In the genomic region with DNA sequence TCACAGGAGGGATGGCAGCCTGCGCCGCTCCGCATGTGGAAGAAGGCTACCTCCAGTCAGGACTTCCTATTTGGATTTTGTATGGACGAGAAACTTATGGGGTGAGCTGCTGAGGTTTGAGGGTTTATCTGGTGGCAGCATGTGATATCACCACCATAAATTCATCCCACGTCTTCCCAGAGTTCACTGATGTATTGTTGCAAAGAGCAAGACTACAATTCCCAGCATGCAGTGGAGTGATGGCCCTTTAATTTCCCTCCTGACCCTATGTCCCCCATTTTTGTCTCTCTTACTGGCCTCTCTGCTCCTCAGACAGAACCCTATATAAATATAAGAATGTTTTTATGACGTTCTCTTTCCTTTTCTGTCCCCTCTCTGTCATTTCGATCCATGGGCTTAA, we compare ENCODE assay signal across 13 mouse cellular contexts. TPM values are rescaled to one million over a fixed set of nuclear protein-coding genes. Genes with fewer than 3 reads are reported as not detected.
"Had no signal": no experiment of that assay in that cellular context is flagged by ENCODE, and none has a peak within 500 bp of the region (broad histone marks: within the 10 kb centered on the region; RNA-seq: fewer than 3 reads in every experiment).

No protein-coding gene starts in this region.

- H3K4me3 ChIP-seq: midbrain, embryonic 13.5 days; midbrain, embryonic 15.5 days; neural tube, embryonic 12.5 days had no signal

- H3K9ac ChIP-seq: midbrain, embryonic 13.5 days; midbrain, embryonic 15.5 days; neural tube, embryonic 12.5 days had no signal

- H3K9me3 ChIP-seq: midbrain, embryonic 13.5 days; midbrain, embryonic 15.5 days; neural tube, embryonic 12.5 days had no signal

- H3K27ac ChIP-seq: midbrain, embryonic 13.5 days; midbrain, embryonic 15.5 days; neural tube, embryonic 12.5 days had no signal

- DNase-seq: lung, adult 18-20 months; lung, embryonic 14.5 days; lung, postnatal 10 days; right cerebral cortex, postnatal 14 days; thymus, adult 18-20 months; thymus, postnatal 25 days; thymus, postnatal 4 days had no signal

- H3K36me3 ChIP-seq: midbrain, embryonic 13.5 days; midbrain, embryonic 15.5 days; neural tube, embryonic 12.5 days had no signal

RNA-seq across cellular contexts. Expression of gene Grin2d, which starts 15.4 kb away (rescaled TPM):
- total RNA-seq: monocyte, adult 5-6 weeks; neutrophil, adult 5-6 weeks had no signal

RNA-seq across cellular contexts. Expression of gene Syngr4, which starts 33.7 kb away (rescaled TPM):
- total RNA-seq: midbrain, postnatal 0 days; monocyte, adult 5-6 weeks; neutrophil, adult 5-6 weeks had no signal
